Mouse (Mus musculus) brain, adult 2 months (tissue): ENCODE measurements at regions not wholly inside any gene's neighbourhood (a gene's known extent, or its start where the extent isn't known, plus 50 kb on each side); places are given as distances from the start of the nearest gene placed in this dataset.

Experiments used
- DNase-seq: peaks from one replicate; pipeline ENCODE4 v3.0.0; 2011; ENCODE audit warnings: low read depth, low spot score

DNA sequence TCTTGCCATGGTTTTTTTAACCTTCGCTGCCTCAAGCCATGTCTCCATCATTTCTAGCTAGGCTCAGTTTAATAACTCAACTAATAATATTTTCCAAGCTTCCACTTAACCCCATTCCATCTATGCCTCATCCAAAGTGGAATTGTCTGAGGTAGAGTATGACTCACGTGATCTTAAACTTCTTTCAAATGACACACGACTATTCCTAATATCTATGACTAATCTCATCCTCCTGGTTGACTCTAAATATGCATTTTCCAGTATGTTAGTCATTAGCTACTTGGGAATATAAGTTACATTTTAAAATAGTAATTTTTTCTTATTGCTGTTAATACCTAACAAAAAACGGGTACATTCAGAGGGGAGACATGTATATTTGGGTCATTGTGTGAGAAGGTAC lies 524.8 kb upstream of the Pappa start:
- DNase-seq: no peak

DNA sequence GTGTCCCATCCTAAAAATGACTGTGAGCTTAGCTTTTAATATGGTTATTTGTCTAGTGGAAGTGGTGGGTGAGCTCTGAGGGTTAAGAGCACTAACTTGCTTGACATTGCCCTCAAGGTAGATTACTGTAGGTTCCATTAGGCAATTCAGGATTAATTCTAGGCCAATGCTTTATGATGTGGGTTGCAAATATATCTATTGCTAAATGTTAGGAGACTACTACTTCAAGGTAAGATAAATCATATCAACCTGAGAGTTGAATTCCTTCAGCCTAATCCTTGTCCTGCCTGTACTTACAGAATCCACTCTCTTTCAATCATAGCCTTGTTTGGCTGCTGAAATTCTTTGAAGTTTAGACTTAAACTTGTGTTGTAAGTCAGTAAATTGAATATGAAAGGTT lies 501.2 kb upstream of the Pappa start:
- DNase-seq: no peak

DNA sequence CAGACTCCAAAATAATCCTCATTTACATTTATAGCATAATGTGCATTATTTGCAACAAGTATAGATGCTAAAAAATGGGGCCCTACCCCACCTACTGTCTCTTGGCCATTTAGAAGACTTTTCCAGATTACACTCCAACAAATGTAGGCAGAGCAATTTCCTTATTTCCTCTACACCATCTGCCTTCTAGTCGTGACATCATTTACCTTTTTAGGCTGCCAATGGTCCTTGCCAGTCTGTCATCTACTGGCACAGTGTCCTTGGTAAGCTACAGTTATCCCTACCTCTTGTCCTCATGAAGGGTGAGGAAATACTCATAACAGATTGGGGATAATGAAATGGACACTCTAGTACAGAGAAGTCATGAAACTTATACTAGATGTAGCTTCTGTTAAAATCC lies 491.8 kb upstream of the Pappa start:
- DNase-seq: peak; percentile 97

DNA sequence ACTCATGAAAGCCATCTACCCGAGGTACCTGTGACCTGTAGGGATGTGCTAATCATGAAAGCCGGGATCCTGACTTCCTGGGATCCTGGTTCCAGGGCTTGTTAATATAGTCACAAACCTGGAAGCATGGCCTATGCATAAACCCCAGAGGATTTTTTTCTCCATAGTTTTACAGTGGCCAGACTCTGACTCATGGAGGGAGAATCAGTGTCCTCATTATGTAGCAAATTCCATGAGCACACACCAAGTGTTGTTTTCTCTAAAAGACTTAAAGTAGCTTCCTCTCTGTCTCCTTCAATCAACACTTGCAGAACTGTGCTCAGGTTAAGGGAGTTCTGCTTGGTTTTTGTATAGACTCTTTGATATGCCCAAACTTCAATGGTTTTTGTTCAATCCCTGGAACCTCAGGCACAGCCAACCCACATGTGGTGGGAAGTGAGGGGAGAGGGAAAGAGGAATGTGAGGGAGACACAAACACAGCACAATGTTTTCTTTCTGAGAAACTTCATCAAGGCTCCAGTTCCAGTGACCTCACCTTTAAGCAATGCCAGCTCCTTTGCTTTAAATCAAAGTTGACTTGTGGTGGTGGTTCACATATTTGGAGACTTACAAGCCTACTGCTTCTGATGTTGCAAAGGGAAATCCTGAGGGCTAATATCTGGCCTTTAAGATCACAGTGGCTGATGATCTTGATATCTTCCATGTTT lies 488.6 kb upstream of the Pappa start:
- DNase-seq: no peak

DNA sequence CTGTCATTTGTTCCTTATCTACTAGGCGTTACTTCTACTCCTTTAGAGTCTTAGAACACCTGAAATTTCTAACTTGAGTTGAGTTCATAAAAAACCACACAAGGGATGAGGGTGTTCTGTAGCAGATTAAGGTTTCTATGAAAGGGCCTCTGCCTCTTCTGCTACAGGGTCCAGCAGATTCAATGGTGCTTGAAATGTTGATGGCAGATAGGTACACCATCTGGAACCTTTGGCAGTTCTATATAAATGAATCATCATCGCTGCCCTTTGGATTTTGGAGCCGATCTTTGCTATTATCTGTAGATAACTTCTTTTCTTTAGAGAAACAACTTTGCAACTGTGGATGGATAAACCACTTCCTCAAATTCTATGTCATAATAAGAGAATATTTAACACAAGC lies 483.9 kb upstream of the Pappa start:
- peak; percentile 94 for DNase-seq

DNA sequence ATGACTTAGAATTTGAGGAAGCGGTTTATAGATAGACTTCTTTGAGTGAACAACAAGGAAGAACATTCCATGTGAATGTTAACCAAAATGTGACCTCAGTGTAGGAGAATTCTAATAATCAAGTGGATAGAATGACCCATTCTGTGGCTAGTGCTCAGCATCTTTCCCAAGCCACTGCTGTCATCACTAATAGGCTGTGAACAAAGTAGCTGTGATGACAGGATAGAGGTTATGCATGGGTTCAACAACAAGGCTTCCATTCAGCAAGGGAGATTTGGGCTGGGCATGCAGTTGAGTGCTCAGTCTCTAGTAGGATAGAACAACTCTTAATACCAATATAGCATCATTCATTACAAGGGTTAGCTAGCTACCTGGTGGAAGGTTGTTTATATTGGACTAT lies 483.0 kb upstream of the Pappa start:
- no peak for DNase-seq

DNA sequence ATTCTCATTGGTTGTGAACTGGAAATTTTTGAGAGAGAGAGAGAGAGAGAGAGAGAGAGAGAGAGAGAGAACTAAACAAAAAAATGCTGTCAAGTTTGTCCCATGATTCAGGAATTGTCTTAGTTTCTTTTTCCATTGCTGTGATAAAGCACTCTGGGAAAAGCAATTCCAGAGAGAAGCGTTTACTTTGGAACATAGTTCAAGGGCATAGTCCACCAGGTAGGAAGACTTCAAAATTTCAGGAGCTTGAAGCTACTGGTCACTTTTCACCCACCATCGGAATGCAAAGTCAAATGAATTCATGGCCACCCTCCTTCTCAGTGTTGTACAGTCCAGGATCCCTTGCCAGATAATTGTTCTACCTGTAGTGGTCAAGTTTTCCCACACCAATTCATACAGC lies 478.8 kb upstream of the Pappa start:
- no peak for DNase-seq

DNA sequence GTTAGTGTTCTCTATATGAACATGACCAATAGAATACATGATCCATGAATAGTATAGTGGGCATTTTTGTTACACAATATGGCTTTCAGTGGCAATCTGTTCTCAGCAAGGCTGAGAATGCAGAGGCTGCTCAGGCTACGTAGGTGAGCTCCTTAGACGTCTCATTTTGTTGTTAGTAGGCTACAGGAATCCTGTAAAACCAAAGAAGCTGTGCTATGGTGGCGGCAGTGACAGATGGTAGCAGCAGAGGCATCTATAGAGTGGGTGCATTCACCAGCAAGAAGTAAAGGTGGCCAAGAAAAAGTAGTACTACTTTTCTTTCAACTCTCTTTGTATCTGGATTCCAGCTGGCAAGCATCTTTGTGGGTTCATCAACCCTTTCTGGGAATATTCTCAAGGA lies 469.8 kb upstream of the Pappa start:
- peak; percentile 65 for DNase-seq

DNA sequence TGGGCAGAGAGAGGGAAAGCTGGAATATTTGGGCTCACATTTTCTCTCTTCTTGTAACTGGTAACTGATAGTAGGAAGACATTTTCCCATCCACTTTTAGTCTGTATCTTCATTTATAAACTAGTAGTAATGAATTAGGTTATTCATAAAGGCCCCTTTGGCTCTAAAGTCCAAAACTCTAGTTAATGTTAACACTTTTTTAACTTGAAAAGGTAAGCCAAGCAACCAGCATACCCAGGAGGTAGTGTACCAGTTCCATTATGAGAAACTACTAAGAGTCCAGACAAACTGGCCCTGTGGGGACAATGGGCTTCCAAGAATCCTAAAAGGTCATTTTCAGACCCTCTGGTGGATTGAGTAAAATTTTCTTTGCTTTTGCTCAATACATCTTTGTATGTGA lies 468.4 kb upstream of the Pappa start:
- DNase-seq: no peak

DNA sequence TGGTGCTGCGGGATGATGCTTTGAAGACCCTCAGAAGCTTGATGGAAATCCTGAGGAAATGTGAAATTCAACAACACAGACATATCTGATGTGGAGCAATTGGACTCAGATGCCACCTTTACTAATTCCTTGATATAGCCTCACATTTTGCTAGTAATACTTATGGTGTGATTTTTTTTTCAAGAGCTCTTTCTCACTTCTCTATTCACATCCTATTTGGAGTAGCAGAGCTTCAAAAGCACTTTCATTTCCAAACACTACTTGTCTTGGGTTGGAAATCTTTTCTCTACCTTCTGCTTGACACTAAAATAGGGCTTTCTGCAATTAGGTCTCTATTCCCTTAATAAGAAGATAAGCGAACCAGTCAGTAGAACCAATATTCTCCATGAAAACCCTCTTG lies 460.3 kb upstream of the Pappa start:
- DNase-seq: no peak

DNA sequence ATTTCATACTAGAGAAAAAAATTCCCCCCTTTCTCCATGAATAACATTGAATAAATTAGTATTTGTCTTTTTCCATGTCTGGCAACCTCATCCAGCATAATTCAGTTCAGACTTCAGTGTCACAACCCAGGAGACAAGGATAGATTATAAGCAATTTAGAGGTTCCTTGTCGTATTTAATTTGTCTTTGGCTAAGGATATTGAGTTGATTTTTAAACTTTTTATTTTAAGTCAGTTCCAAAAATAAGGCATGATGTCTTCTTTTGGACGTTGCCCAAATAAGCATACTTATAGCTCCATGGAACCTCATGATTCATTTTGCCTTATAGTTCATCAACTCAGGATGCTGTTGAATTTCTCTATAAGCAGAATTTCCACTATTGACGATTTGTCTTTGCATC lies 456.0 kb upstream of the Pappa start:
- DNase-seq: peak; percentile 33

DNA sequence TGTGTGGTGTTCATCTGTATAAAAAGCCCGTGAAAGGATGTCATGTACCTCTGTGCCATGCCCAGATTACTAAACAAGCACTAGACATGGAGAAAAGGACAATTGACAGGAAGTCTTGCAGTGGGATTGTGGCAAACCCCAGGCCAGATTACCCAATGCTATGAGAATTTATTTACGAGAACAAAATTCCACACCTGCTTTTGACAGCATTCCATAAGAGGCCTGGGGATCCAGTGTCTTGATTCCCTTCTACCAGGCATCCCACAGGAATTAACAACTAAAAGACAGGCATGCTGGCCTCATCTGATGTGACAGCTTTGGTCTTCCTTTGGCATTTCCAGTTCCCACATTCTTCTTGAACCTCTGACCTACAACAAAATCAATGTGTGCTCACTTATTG lies 454.3 kb upstream of the Pappa start:
- DNase-seq: no peak

DNA sequence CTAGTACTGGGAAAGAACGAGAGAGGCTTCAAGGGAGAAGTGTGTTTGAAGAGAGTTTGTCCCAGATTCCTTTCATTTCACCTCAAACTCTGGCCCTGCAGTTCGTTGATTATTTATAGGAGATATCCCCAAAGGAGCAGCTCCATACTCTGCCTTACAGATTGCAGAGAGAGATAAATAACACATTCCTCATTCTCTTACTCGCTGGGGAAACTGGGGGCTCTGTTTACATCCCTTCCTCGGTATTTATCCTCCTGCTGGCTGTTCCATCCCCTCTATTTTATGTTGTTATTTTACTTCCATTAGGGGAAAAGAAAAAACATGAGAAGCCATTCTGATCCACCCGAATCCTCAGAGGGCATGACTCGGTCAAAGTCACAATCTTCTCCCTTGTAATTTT lies 447.5 kb upstream of the Pappa start:
- DNase-seq: no peak

DNA sequence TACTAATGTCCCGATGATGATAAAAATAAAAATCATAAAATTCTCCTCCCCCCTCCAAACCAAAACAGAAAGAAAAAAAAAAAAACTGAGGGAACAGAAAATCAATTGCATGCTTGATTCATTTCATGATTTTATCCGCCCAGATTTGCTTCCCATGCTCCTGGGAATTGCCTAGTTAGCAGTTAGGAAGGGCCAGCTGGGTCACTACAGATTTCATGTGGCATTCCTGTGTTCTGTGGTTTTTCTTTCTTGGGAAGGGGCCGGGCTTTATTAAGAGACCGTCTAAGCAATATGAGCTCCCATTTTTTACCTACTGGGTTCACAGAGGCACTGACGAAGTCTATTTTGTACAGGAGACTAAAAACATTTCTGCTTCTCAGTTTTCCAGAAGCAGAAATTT lies 447.1 kb upstream of the Pappa start:
- DNase-seq: no peak

DNA sequence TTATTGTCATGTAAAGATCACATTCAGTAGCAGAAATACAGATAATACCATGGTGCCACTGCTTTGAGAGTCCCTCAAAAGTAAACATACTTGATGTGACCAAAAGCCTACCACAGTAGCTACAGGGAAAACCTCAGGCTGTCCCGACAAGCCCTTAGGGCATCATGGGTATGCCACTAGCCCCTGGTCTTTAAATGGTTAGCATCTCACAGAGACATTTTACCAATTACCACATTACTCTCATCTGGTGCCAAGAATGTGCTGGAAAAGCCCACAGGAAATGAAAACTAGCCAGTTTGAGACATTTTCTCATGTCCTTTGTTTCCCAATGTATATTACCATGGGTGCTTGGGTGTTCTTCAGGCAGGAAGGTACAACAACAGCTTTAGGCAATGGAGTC lies 439.3 kb upstream of the Pappa start:
- no peak for DNase-seq

DNA sequence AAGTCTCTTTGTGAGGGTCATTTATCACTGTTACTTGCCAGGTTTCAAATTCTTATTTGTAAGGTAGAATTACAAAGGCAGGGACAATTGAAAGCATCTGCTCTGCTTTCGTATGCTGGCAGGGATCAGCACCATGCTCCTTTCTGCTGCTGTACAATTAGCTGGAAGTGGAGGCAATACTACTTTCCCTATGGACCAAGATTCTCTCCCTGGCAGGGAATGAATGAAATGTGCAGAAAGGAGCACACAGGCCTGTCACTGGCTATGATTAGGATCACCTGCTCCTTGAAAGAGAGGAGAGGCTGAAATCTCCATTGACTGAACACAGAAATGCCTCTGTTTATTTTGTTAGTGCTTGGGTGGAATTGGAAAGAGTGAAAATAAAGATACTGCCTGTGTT lies 427.8 kb upstream of the Pappa start:
- no peak for DNase-seq

DNA sequence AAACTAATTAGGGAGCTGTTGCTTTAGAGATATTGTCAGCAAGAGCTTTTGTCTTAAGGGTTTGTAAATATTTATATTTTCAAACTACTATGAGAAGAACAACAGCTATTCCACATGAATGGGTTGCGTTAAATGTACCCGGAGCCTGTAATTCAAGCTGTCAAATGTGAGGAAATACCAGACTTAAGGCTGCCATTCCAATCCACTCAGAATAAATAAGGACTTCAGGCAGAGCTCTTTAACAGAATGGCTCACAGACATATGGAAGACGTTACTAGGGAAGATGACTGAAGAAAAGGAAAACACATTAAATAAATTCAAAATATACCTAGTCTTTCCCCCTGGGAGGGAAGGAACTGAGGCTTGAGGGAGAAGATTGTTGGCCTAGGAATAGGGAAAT lies 400.7 kb upstream of the Pappa start:
- no peak for DNase-seq

DNA sequence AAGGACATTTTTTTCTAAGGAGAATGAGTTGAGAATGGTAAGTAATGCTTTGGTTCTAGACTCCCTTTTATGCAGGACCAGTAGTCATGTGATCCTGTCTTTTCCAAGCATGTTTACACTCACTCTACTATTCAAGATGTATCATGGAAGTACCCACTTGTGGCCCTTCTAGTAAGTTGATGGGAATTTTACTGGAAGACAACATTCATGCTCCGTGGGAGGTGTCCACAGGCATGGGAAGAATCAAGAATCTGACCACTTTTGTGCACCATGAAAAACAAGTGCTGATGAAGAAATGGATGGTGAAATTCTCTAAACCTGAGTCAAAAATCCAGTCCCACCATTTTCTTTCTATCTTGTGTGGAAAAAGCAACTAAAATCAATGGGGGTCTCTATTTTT lies 399.1 kb upstream of the Pappa start:
- no peak for DNase-seq

DNA sequence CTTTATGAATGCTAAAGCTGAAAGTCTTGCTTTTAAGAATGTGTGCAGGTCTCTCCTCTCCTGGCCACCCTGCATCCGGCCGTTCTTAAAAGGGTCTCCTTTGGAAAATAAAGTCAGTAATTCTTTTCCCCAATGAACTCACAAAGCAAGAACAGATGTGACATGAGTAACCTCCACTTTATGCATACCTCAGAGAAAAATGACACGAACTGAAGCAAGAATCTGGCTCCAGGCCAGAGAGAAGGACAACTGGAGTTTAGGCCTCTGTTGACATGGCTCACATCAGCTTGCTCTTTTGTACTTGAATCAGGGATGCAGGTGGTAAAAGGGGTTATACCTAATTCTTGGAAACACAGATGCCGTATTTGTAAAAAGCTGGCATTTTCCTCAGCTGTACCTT lies 368.0 kb upstream of the Pappa start:
- no peak for DNase-seq

DNA sequence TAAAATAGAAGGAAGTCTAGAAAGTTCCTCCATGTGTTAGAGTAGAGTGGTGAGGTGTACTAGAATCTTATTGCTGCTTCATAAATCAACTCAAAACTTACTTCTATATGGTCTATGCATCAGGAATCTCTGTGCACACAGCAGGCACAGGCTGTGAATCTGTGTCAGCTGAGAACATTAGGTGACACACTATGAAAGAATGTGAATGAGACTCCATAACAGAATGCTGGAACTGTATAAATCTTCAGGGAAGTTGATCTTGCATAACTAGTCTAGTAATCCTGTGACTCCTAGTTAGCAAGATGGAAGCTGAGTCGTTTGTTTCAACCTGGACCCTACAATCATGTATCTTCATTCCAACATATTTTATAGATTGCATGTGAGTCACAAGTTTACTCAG lies 355.4 kb upstream of the Pappa start:
- no peak for DNase-seq

DNA sequence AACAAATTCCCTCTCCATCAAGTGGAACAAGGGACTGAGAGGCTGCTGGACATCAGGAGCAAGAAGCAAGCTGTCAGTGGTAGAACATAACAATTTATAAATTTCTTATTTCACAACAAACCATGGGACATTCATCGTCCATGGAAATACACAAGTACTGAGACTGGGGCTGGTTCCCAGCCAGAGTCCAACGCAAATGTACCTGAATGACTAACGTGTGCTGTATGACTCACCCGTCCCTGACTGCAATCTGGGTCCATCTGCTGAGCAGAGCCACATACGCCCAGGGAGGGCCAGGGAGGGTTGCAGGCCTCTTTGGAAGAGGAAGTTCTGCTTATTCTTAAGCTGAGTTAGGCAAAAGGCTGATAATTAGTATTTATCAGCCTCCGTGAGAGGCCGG lies 320.1 kb upstream of the Pappa start:
- peak; percentile 96 for DNase-seq

DNA sequence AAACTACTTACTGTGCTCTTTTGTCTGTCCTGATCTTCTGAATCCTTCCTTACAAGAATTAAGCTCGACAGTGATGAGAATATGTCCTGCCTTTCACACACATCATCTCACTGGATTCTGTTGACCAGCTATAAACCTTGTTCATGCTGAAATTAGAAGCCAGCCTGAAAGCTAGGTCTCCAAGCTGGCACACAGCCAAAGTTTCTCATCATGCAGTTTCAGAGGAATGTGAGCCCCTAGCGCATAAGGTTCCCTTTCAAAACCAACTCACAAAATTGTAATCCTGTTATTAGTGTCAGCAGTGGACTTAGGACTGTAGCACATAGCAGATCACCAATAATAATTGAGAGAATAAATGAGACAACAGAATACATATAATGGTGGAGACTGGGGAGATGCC lies 319.0 kb upstream of the Pappa start:
- peak; percentile 31 for DNase-seq

DNA sequence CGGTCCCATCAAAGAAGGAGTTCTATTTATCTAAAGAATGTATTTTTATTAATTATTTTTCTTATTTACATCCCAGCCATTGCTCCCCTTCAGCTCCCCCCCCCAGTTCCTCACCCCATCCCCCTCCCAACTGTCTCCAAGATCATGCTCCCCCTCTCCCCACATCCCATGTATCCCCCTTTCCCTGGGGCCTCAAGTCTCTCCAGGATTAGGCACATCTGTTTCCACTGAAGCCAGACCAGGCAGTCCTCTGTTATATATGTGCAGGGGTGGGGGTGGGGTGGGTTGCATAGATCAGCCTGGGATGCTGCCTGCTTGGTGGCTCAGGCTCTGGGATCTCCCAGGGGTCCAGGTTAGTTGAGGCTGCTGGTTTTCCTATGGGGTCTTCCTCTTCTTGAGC lies 316.8 kb upstream of the Pappa start:
- no peak for DNase-seq

DNA sequence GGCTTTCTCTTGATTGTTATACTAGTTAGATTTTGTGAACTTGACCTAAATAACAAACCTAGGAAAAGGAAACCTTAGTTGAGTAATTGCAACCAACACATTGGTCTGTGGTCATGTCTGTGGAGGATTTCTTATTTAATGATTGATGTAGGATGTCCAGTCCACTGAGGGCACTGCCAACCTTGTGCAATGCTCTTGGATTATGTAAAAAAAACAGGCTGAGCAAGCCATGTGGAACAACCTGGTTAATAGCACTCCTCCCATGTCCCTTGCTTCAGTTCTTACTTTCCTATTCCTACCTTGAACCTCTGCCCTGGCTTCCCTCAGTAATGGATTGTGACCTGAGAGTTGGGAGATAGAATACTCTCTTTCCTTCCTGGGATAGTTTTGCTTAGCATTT lies 312.0 kb upstream of the Pappa start:
- no peak for DNase-seq
